Mouse (Mus musculus) bone marrow macrophage, adult 2 months (primary cell): Measurements from ENCODE around the gene Agtpbp1. TPM values are rescaled to one million over a fixed set of nuclear protein-coding genes. Genes with fewer than 3 reads are reported as not detected.

Experiments used
- H3K27ac ChIP-seq: 2 replicates; pipeline ENCODE4 v1.5.1; 2012; ENCODE audit warnings: low read depth, low read length; ENCODE audit not compliant: insufficient read depth
- H3K4me1 ChIP-seq: 2 replicates; pipeline ENCODE4 v1.6.1; 2012; ENCODE audit warnings: low read length; ENCODE audit not compliant: control insufficient read depth, insufficient read depth
- H3K4me3 ChIP-seq: 2 replicates; pipeline ENCODE4 v1.5.1; 2012; ENCODE audit warnings: mild to moderate bottlenecking, low read length, moderate library complexity; ENCODE audit not compliant: insufficient read depth
- CTCF ChIP-seq: IDR thresholded peaks from 2 replicates; pipeline ENCODE4 v1.5.1; 2012; ENCODE audit warnings: low read depth, mild to moderate bottlenecking, low read length, moderate library complexity
- POLR2A ChIP-seq: IDR thresholded peaks from 2 replicates; pipeline ENCODE4 v1.6.1; 2012; ENCODE audit warnings: mild to moderate bottlenecking, low read depth, low read length, borderline replicate concordance
- polyA plus RNA-seq: library from polyadenylated mRNA; stranded (reverse); fragments of >200 nt; gene quantifications from 2 replicates; pipeline ENCODE4 v1.2.4, GENCODE M21; 2012; ENCODE audit not compliant: missing spikeins, insufficient read depth, insufficient read length

Agtpbp1 gene
- polyA plus RNA-seq, 1 experiment: 50.6 TPM

GRCm38 (mm10) chr13:59518016-59518415 is 67.0 kb downstream of the Agtpbp1 start:
- Histone ChIP-seq H3K4me3 (no peak overlapping the region), H3K4me1 (no peaks in the 10 kb centered on the region), H3K27ac (no peak overlapping the region)
- no peak for TF ChIP-seq CTCF
- TF ChIP-seq POLR2A: no peak

- no peak for TF ChIP-seq POLR2A
- no peak for TF ChIP-seq CTCF
- Histone ChIP-seq H3K4me1 (peaks cover 2% of the 10 kb centered on the region), H3K4me3 (no peak overlapping the region), H3K27ac (no peak overlapping the region)
These were observed 70.0 kb downstream of the Agtpbp1 start for GRCm38 (mm10) chr13:59515074-59515473.

- Histone ChIP-seq H3K4me1 (peaks cover 15% of the 10 kb centered on the region), H3K27ac (no peak overlapping the region), H3K4me3 (no peak overlapping the region)
- TF ChIP-seq POLR2A (no peak), CTCF (no peak)
These were observed 75.2 kb downstream of the Agtpbp1 start for GRCm38 (mm10) chr13:59509644-59510366.

GRCm38 (mm10) chr13:59508584-59508983 is 76.4 kb downstream of the Agtpbp1 start:
- Histone ChIP-seq H3K4me3 (no peak overlapping the region), H3K27ac (no peak overlapping the region), H3K4me1 (peaks cover 15% of the 10 kb centered on the region)
- no peak for TF ChIP-seq CTCF
- no peak for TF ChIP-seq POLR2A

GRCm38 (mm10) chr13:59506450-59506849 is 78.6 kb downstream of the Agtpbp1 start:
- H3K4me3 ChIP-seq: no peak overlapping the region
- H3K27ac ChIP-seq: no peak overlapping the region
- peaks cover 15% of the 10 kb centered on the region for H3K4me1 ChIP-seq
- TF ChIP-seq CTCF (no peak), POLR2A (no peak)

- no peak overlapping the region for H3K27ac ChIP-seq
- H3K4me1 ChIP-seq: peaks cover 15% of the 10 kb centered on the region
- no peak for TF ChIP-seq CTCF
- no peak for TF ChIP-seq POLR2A
- H3K4me3 ChIP-seq: no peak overlapping the region
These were observed 79.2 kb downstream of the Agtpbp1 start for GRCm38 (mm10) chr13:59505867-59506266.

GRCm38 (mm10) chr13:59503581-59503980 is 81.4 kb downstream of the Agtpbp1 start:
- H3K27ac ChIP-seq: no peak overlapping the region
- H3K4me3 ChIP-seq: no peak overlapping the region
- TF ChIP-seq CTCF: no peak
- no peak for TF ChIP-seq POLR2A
- H3K4me1 ChIP-seq: peaks cover 6% of the 10 kb centered on the region; the same call in 1 of the 2 replicates

- Histone ChIP-seq H3K4me1 (peaks cover 12% of the 10 kb centered on the region), H3K4me3 (no peak overlapping the region), H3K27ac (no peak overlapping the region)
- TF ChIP-seq POLR2A (no peak), CTCF (no peak)
These were observed 85.2 kb downstream of the Agtpbp1 start for GRCm38 (mm10) chr13:59499831-59500230.

- H3K4me3 ChIP-seq: no peak overlapping the region
- TF ChIP-seq POLR2A (no peak), CTCF (no peak)
- H3K4me1 ChIP-seq: peaks cover 12% of the 10 kb centered on the region
- no peak overlapping the region for H3K27ac ChIP-seq
These were observed 85.7 kb downstream of the Agtpbp1 start for GRCm38 (mm10) chr13:59499374-59499773.

GRCm38 (mm10) chr13:59498191-59498590 is 86.8 kb downstream of the Agtpbp1 start:
- no peak overlapping the region for H3K27ac ChIP-seq

GRCm38 (mm10) chr13:59495839-59496238 is 89.2 kb downstream of the Agtpbp1 start:
- Histone ChIP-seq H3K4me1 (peaks cover 12% of the 10 kb centered on the region), H3K4me3 (no peak overlapping the region), H3K27ac (no peak overlapping the region)
- TF ChIP-seq POLR2A (no peak), CTCF (no peak)

More at GRCm38 (mm10) chr13:59498191-59498590, 86.8 kb downstream of the Agtpbp1 start:
- no peak for TF ChIP-seq POLR2A
- TF ChIP-seq CTCF: no peak
- no peak overlapping the region for H3K4me3 ChIP-seq
- peaks cover 12% of the 10 kb centered on the region for H3K4me1 ChIP-seq
